Mouse (Mus musculus) olfactory bulb, adult 2 months (tissue): ENCODE results near the gene Elmsan1.

Experiments
- CTCF ChIP-seq: fragments of 200-500 bp; IDR thresholded peaks from 2 replicates; pipeline ENCODE4 v1.5.1; 2012; ENCODE audit warnings: low read depth, mild to moderate bottlenecking, low read length, moderate library complexity; ENCODE audit not compliant: insufficient read depth
- POLR2A ChIP-seq: fragments of 200-500 bp; IDR thresholded peaks from 2 replicates; pipeline ENCODE4 v1.6.1; 2012; ENCODE audit warnings: mild to moderate bottlenecking, low read depth, low read length, moderate library complexity; ENCODE audit not compliant: insufficient read depth

DNA sequence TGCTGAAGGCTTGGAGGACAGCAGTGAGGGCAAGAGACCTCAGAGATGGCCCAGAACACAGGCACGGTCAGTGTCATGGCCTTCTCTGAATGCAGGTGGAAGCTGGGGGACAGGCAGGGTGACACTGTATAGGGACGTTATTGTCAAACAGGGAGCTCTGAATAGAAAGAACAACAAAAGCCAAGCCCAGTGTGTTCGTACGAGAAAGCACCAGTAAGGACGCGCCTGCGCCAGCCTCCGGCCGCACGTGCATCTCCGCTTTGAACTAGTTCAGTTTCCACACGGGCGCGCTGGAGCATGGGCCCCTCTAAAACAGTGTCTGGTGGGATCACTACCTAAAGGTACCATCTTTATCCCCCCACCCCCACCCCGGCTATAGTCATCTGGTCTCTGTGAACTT, 68.7 kb downstream of the Elmsan1 start:
- TF ChIP-seq POLR2A (no peak), CTCF (no peak)
